Mouse (Mus musculus) megakaryocyte, adult 5-6 weeks (primary cell): Measurements from ENCODE around the gene Maff. TPM values are rescaled to one million over a fixed set of nuclear protein-coding genes. Genes with fewer than 3 reads are reported as not detected.
A peak's percentile ranks its signal among the peaks of the same experiment; 100 is the strongest.

Experiments
- ATAC-seq: 2 replicates; pipeline ENCODE4 v1.8.0; 2016; ENCODE audit warnings: mild to moderate bottlenecking, inconsistent platforms; ENCODE audit not compliant: poor library complexity, severe bottlenecking
- total RNA-seq, 2 experiments: library from RNA; stranded (forward) in 1 of 2; stranded (reverse) in 1 of 2; fragments of 153-499, 151-499 nt in 1 of 2; fragments of 221-1000, 200-1000 nt in 1 of 2; gene quantifications; 2 replicates each; pipeline versions ENCODE4 v1.2.3 to v1.2.4; 2015 to 2017

Gene Maff
- total RNA-seq, 2 experiments from 2014 or later, result 1.4 to 5.4 TPM

DNA sequence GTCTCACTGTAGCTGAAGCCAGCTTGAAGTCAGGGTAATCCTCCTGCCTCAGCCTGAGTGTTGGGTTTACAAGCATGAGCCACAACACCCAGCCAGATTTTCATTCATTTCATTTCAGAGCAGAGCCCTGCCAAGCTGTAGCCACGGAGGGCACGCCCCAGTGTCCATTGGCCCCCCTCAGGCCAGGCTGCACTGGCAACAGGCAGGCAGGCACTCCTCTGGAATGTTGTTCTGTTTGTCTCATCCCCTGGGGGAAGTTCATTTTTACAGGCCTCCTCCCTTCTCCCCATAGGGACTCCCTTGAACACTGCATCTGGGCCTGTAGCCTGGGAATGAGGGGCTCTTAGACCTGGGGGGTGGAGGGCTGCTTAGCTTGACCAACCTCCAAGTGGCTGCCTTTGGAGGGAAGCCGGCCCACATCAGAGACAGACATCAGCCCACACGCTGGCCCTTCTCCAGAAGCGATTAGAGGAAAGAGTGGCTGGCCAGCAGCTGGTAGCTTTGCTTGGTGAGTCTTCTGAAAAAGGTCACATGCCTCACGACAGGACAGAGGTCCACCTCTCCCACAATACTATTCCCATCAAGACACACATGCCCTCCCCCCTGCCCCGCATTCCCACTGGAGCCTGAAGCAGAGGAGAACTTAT lies 45.1 kb downstream of the Maff start:
- ATAC-seq, result no peak

DNA sequence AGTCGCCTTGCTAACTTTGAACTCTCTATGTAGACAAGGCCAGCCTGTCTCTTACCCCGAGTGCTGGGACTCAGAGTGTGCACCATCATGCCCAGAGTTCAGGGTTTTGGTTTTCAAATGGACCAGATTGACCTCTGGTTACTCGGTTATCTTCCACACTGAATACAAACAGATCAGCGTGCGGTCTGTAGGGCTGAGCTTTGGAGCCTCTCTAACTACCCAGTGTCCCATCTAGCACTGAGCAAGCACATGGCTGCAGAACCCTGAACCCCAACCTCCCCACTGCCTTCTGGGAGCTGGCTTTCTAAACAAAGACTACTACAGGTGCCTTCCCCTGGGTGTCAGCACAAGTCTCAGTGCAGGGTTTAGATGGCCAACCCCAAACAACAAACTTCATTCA lies 46.1 kb downstream of the Maff start:
- no peak for ATAC-seq

DNA sequence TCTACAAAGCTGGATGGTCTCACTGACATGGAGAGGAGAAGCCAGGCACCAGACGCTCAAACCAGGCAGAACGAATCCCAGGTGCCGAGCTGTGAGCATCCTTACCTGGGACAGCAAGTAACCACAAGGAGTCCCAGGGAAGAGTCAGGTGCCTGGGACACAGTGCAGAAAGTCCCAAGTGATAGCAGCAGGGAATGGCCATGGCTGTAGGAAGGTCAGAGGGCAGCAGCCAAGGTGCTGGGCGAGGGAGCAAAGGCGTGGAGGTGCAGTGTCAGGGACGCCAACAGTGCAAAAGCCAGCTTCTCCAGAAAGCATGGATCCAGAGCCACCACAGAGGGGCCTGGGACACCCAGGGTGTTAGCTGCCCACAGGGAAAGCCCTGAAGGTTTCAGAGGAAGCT lies 46.7 kb downstream of the Maff start:
- ATAC-seq, result no peak

DNA sequence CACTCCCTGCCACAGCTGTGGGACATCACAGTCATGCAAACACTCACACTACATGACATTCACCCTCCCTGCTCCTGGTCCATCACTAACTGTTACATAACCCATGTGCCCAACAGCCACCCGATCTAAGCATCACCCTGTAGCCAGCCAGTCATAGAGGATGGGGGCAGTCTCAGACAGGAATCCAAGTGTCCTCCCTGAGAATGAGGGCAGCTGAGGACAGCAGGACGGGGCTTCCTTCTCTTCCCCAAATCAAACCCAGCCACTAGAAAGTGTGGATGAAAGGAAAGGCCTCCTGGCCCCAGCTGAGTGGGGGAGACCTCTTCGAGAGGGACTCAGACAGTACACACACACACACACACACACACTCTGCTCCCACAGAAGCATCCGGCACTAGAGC lies 48.4 kb downstream of the Maff start:
- ATAC-seq, result no peak

DNA sequence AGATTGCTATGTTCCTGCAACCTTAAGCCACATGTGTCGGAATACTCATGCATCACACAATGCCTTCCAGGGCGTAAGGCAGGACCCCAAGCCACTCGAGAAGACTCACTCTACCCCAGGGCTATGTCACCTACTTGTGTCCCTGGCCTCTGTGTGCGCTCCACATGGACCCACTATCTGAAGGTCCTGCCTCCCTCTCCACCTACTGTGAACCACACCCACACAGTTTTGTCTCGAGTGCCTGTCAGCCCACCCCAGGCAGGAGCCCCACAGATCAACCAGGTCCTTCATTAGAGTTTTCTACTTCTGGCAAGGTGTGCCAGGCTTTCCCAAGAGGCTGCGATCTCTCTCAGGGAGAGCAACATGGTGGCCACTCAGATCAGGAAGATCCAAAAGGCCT lies 48.9 kb downstream of the Maff start:
- no peak for ATAC-seq

DNA sequence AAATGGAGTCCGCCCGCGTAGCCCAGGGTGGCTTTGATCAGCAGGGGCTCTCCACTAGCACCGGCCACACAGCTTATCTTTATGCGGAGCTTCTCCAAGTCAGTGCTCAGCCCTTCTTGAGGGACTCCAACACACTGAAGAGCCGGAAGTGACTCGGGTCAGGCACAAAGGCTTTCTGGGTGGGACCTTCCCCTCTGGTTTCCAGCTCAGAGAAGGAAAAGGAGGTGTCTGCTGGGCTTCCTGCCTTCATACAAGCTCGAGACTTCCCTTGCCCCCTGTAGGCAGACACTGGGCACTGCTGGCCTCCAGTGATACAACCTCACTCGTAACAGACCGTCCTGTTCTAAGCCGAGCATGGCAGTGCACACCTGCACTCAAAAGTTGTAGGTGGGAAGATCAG lies 50.3 kb downstream of the Maff start:
- ATAC-seq, result peak; percentile 66

DNA sequence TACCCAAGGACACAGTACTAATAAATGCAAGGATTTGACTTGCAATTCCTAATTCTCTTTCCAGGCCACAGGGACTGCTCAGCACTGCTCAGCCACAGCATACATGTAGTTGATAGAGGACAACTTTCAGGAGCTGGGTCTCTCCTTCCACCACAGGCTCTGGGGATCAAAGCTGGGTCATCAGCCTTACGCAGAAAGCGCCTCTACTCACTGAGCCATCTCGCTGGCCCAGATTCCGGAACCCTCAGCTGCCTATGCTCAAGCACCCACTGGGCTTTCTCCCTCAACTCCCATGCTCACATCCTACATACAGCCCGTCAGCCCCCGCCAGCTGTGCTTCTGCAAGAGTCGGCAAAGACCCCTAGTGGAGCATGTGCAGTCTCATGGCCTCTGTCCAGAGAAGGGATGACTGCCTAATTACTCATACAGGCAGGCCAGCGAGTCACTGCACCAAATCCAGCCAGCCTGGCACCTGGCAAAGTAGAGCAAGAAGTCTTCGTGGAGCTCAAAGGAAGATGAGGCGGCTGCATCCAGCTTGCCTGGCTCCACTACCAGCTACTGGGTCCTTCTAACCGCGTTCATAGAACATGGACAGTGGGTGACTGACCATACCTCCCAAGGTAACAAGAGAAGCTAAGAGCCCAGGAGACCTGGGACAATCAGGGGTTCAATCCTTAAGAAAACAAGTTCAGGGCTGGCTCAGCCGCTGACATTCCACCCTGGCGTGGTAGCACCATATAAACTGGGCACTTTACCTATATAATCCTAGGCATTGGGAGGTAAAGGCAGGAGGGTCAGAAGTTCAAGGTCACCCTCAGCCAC lies 53.0 kb downstream of the Maff start:
- no peak for ATAC-seq

DNA sequence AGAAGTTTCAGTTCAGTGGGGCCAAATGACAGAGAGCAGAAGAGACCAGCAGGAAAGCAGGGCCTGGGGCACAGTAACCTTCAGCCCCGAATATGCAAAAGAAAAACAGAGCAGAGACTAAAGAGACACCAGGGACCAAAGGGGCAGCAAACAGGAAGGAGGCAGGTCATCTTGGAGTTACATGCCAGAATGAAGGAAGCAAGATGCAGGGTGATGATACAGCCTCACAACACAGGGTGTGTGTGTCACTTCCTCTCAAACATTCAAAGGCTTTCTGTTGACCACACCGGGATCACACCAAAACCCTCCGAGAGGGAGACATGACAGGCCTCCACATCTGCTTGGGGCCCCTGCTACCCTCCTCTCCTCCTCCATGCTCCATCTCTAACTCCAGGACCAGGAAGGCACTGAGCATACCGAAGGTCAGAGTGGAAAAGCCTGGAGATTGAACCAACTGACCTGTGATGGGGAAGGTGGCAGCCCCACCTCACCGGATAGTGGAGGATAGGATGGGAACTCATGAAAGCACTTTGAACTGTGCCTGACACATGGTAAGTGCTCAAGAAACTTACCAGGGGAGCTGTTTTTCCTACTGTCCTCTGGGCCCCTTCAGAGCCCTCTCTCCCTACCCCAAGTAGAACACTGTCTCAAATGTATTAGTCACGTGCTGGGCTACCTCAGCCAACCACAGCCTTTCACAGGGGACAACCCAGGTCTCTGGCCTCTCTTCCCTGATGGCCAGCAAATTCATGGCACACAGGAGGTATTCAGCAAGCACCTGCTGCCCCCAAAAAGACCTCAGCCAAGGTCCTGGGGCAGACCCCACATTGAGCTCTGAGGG lies 53.9 kb downstream of the Maff start:
- ATAC-seq, result peak; percentile 33; the same call in 1 of the 2 replicates

DNA sequence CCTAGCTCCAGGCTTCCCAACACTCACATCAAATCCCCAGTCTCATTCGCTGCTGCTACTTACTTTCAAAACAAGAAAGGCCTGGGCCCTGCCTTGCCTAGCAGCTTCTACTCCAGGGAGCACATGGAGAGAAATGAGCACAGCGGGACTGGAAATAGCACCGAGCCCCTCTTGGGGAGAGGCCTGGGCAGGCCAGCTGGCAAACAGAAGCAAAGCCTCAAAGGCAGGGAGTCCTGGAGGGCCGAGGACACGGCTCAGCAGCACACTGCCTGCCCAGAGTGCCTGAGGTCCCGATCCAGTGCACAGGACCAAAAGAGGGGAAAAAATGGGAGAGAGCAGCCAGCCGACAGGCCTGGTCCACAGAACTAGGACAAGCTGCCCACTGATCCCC lies 54.5 kb downstream of the Maff start:
- ATAC-seq, result no peak

DNA sequence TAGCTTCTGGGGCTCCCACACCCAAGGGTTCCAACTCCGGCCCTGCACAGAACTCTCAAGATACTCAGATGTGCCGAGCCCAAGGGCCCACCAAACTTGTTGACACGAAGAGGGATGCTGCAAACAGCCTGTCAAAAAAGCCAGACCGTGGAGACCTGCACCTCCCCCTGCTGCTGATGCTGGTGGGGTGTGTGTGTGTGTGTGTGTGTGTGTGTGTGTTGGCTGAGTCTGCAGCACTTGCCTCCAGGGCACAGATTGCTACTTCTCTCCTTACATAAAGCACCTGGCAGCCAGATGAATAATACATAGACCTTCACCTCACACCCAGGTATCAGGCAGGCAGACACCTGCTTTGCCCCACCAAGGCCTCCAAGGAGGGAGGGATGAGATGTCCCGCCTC lies 55.8 kb downstream of the Maff start:
- no peak for ATAC-seq

DNA sequence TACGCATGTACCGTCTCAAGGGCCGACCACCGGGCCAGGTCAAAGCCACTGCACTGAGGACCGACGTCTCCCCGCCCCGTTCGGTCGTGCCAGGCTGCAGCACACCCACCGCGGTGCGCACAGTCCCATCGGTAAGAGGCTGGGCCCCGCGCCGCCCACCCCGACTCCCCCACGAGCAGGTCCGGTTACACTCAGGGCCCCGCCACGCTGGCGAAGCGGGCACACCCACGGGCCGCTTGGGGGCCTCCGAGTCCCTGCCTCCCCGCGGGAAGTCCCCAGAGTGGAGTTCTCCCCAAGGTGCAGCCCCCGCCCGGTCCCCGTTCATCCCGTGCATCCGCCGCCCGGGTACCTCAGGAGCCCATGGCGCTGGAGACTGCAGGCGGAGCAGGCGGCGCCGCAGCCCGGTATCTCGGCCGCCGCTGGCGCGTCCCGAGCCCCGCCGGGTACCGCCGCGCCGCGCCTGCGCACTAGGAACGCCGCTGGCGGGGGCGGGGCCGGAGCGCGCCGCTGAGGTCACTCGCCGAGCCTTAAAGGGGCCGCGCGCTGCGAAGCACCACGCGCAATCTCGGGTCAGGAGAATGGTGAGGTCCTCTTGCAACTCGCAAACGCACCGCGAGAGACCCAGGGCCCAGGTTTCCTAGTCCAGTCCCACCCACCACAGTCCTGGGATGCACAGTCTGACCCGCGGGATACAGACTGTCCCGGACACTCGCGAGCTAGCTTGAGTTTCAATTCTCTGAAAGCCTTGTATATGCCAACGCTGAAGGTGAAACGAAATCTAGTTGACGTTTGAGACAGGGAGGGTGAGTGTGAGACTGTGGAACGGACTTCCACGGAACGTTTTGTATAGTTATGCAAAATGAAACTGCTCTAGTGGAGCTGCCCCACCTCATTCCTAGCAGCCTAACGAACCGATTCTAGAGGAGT lies 56.7 kb downstream of the Maff start, which contains the start of gene Tmem184b:
TSS of gene Tmem184b (minus strand) at position 734 of the 927 bp plus-strand sequence.
- ATAC-seq, result peak; percentile 81

DNA sequence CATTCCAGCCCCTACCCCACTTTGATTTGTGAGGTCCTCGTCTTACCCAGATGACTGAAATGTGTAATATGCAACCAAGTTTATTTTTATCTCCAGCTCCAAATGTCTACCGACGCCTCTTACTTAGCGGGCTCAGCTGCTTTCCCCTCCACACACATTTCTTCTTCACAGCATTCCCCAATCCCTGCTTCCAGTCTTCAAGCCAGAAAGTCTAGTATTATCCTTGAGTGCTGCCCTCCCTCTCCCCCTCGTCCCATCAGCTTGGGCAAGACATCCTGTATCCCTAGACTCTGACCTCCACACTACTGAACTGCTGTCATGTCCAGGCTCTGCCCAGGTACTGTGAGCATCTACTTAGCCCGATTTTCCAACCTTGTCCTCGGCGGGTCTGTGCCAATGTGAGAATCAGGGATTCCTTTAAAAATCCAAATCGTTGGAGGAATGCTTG lies 57.4 kb downstream of the Maff start:
- ATAC-seq, result no peak

DNA sequence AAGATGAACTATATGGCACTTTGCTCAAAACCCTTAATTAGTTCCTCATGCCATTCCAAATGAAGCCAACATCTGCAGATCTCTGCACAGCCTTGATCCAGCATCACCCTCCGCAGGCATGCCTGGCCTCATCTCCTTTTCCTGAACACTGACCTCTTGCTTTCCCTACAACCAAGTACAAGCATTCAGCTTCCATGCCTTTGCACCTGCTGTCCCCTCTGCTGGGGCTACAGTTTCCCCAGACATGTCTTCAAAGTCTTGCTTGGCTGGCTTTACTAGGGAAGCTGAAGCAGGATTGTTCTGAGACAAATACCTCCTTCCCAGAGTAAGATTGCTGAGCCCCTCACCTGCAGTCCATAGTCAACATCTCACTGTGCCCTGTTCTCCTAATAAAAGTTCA lies 57.9 kb downstream of the Maff start:
- ATAC-seq, result no peak

DNA sequence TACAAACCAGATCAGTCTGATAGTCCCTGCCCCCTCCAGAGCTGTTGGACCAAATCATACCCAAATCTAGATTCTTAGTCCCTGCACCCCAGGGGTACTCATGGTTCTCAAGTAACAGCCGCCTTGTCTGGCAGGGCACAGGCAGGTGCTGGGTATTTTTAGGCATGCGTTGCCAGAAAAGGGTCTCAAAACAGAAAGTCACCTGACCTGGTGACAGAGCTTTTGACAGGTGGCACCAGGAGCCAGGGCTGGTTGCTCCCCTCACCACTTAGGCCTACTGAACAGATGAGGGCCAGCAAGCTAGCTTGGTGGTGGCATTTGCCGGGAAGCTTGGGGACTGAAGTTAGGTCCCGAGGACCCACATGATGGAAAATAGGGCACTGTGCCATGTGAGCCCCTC lies 60.1 kb downstream of the Maff start:
- no peak for ATAC-seq

Other genes with a start within 250 kb of the Maff start
- 4.4 and 6.1 TPM in 2 replicates for gene Micall1, start 237.7 kb upstream of the Maff start, total RNA-seq (2015)
- gene Micall1, start 237.7 kb upstream of the Maff start, total RNA-seq (2017), result 3.6 and 6.3 TPM in 2 replicates
- 46.0 and 49.2 TPM in 2 replicates for gene Polr2f, start 205.6 kb upstream of the Maff start, total RNA-seq (2015)
- 39.6 and 54.1 TPM in 2 replicates for gene Polr2f, start 205.6 kb upstream of the Maff start, total RNA-seq (2017)
- gene 1700088E04Rik, start 205.4 kb upstream of the Maff start, total RNA-seq (2015), result not detected in 2 replicates
- gene 1700088E04Rik, start 205.4 kb upstream of the Maff start, total RNA-seq (2017), result not detected in 2 replicates
- not detected in 2 replicates for gene Sox10, start 181.4 kb upstream of the Maff start, total RNA-seq (2015)
- not detected in 2 replicates for gene Sox10, start 181.4 kb upstream of the Maff start, total RNA-seq (2017)
- 2.8 and 3.0 TPM in 2 replicates for gene Pick1, start 117.4 kb upstream of the Maff start, total RNA-seq (2015)
- gene Pick1, start 117.4 kb upstream of the Maff start, total RNA-seq (2017), result 4.5 and 5.1 TPM in 2 replicates
- 0.16 and 0.20 TPM in 2 replicates for gene Gm49486, start 117.2 kb upstream of the Maff start, total RNA-seq (2015)
- gene Gm49486, start 117.2 kb upstream of the Maff start, total RNA-seq (2017), result not detected in 2 replicates
- not detected in 2 replicates for gene Slc16a8, start 91.9 kb upstream of the Maff start, total RNA-seq (2015)
- not detected in 2 replicates for gene Slc16a8, start 91.9 kb upstream of the Maff start, total RNA-seq (2017)
- gene Baiap2l2, start 61.1 kb upstream of the Maff start, total RNA-seq (2015), result not detected in 2 replicates
- not detected in 2 replicates for gene Baiap2l2, start 61.1 kb upstream of the Maff start, total RNA-seq (2017)
- 1.3 and 2.7 TPM in 2 replicates for gene Pla2g6, start 18.2 kb upstream of the Maff start, total RNA-seq (2015)
- 1.4 TPM in 2 replicates for gene Pla2g6, start 18.2 kb upstream of the Maff start, total RNA-seq (2017)
- gene Tmem184b, start 56.9 kb downstream of the Maff start, total RNA-seq (2015), result 31.1 and 33.3 TPM in 2 replicates
- gene Tmem184b, start 56.9 kb downstream of the Maff start, total RNA-seq (2017), result 10.4 and 12.2 TPM in 2 replicates
- 33.3 and 39.4 TPM in 2 replicates for gene Csnk1e, start 108.9 kb downstream of the Maff start, total RNA-seq (2015)
- 29.3 and 32.0 TPM in 2 replicates for gene Csnk1e, start 108.9 kb downstream of the Maff start, total RNA-seq (2017)
- not detected in 2 replicates for gene Kcnj4, start 158.6 kb downstream of the Maff start, total RNA-seq (2015)
- gene Kcnj4, start 158.6 kb downstream of the Maff start, total RNA-seq (2017), result not detected in 2 replicates
- not detected in 2 replicates for gene Kdelr3, start 169.8 kb downstream of the Maff start, total RNA-seq (2015)
- gene Kdelr3, start 169.8 kb downstream of the Maff start, total RNA-seq (2017), result not detected in 2 replicates
- gene Ddx17, start 200.1 kb downstream of the Maff start, total RNA-seq (2015), result 108 TPM in 2 replicates
- gene Ddx17, start 200.1 kb downstream of the Maff start, total RNA-seq (2017), result 146 and 163 TPM in 2 replicates